8 mouse cellular contexts compared by ENCODE assay signal in genomic region chr3:129686698-129687333, GRCm38 (mm10).
DNase-seq lines count a peak whose midpoint lies in the region; ATAC-seq and TF ChIP-seq lines count a peak whose summit lies in the region.

No protein-coding gene starts in this region.

- no peaks in the 10 kb centered on the region for H3K36me3 ChIP-seq in thymus, adult 2 months (ENCODE audit: control insufficient read depth, insufficient read depth, low read length)
- H3K36me3 ChIP-seq in forebrain, embryonic 10.5 days (replicated peaks), result no peaks in the 10 kb centered on the region
- no peaks in the 10 kb centered on the region for H3K36me3 ChIP-seq in midbrain, embryonic 14.5 days (ENCODE audit: control insufficient read depth, insufficient read depth, low read length)

- no peak for TF ChIP-seq POLR2A in thymus, adult 2 months (IDR thresholded peaks at IDR 0.05; ENCODE audit: control insufficient read depth, extremely low read depth, insufficient read depth, low read length, poor library complexity)
- no peak for TF ChIP-seq POLR2A in brain, embryonic 14.5 days (IDR thresholded peaks at IDR 0.05; ENCODE audit: borderline replicate concordance, extremely low read depth, insufficient read depth, insufficient read length, poor library complexity, severe bottlenecking)

- peak; percentile 60 for DNase-seq in thymus, adult 2 months
- DNase-seq in thymus, adult 18-20 months, result no peak
- DNase-seq in brain, embryonic 14.5 days (ENCODE audit: low read depth), result peak; percentile 88
- DNase-seq in forebrain, embryonic 10.5 days (ENCODE audit: extremely low spot score, low spot score), result peak; percentile 45
- peak; percentile 54 to 55 for DNase-seq in left cerebral cortex, adult 2 months (ENCODE audit: extremely low spot score in 1 of 2, low spot score in 2 of 2)
- peak; percentile 95 for DNase-seq in midbrain, embryonic 14.5 days
- peak; percentile 64 for DNase-seq in thymus, postnatal 14 days

- no peaks in the 10 kb centered on the region for H3K27me3 ChIP-seq in thymus, adult 2 months (ENCODE audit: control insufficient read depth, insufficient read depth, low read length)
- H3K27me3 ChIP-seq in forebrain, embryonic 10.5 days (ENCODE audit: poor library complexity, severe bottlenecking), result no peaks in the 10 kb centered on the region
- H3K27me3 ChIP-seq in midbrain, embryonic 14.5 days (ENCODE audit: control insufficient read depth, insufficient read depth, low read length), result no peaks in the 10 kb centered on the region

- 67% methylated on average over 8 of the region's 8 CpGs for WGBS in thymus, adult 2 months
- 59% methylated on average over 8 of the region's 8 CpGs for WGBS in forebrain, embryonic 10.5 days
- WGBS in midbrain, embryonic 14.5 days, result 54% methylated on average over 8 of the region's 8 CpGs

- H3K9me3 ChIP-seq in forebrain, embryonic 10.5 days, result no peaks in the 10 kb centered on the region
- H3K9me3 ChIP-seq in midbrain, embryonic 14.5 days (ENCODE audit: control insufficient read depth, low read length), result no peaks in the 10 kb centered on the region

- H3K4me3 ChIP-seq in thymus, adult 2 months (ENCODE audit: control insufficient read depth, insufficient read depth, low read length), result no peak overlapping the region
- no peak overlapping the region for H3K4me3 ChIP-seq in forebrain, embryonic 10.5 days
- H3K4me3 ChIP-seq in left cerebral cortex, adult 2 months, result no peak overlapping the region
- H3K4me3 ChIP-seq in midbrain, embryonic 14.5 days (replicated peaks; ENCODE audit: low read depth, low read length), result no peak overlapping the region

- H3K9ac ChIP-seq in midbrain, embryonic 14.5 days (replicated peaks; ENCODE audit: low read length), result no peak overlapping the region

- H3K4me1 ChIP-seq in thymus, adult 2 months (replicated peaks; ENCODE audit: control insufficient read depth, insufficient read depth, low read length), result no peaks in the 10 kb centered on the region
- H3K4me1 ChIP-seq in forebrain, embryonic 10.5 days, result no peaks in the 10 kb centered on the region
- no peaks in the 10 kb centered on the region for H3K4me1 ChIP-seq in midbrain, embryonic 14.5 days (ENCODE audit: control insufficient read depth, insufficient read depth, low read length)

- intact Hi-C loops in left cerebral cortex, adult 2 months (cut with DNase I), result loop anchor here (1.0 to 10.0 kb wide), 5 partner anchors 166 to 1682 kb away; no protein-coding TSS in a partner anchor

- ATAC-seq in inflammation-experienced regulatory T-cells, adult 6 months, result peak; percentile 77
- peak; percentile 53; the same call in 1 of the 2 replicates for ATAC-seq in midbrain, embryonic 14.5 days (ENCODE audit: low FRiP score, low TSS enrichment)

- H3K4me2 ChIP-seq in midbrain, embryonic 14.5 days (ENCODE audit: low read length), result no peak overlapping the region

- no peak for TF ChIP-seq CTCF in thymus, adult 2 months (IDR thresholded peaks at IDR 0.05; ENCODE audit: borderline replicate concordance, control insufficient read depth, extremely low read depth, insufficient read depth, low read length, poor library complexity)
- peak; percentile 65; the same call in 1 of the 2 replicates for TF ChIP-seq CTCF in brain, embryonic 14.5 days (IDR thresholded peaks at IDR 0.05; ENCODE audit: borderline replicate concordance, extremely low read depth, insufficient read depth, insufficient read length)
- TF ChIP-seq CTCF in left cerebral cortex, adult 2 months (IDR thresholded peaks at IDR 0.05), result peak; percentile 84

- H3K27ac ChIP-seq in thymus, adult 2 months (ENCODE audit: control insufficient read depth, insufficient read depth, low read length), result no peak overlapping the region
- H3K27ac ChIP-seq in forebrain, embryonic 10.5 days, result no peak overlapping the region
- no peak overlapping the region for H3K27ac ChIP-seq in left cerebral cortex, adult 2 months
- H3K27ac ChIP-seq in midbrain, embryonic 14.5 days (replicated peaks; ENCODE audit: low read depth, low read length), result no peak overlapping the region

Comparison
In these comparisons a context has a peak if more than half of its experiments do, and no peak if none do; other contexts are left out.
1. DNase-seq: peak in thymus, adult 2 months (single experiment), brain, embryonic 14.5 days (single experiment), forebrain, embryonic 10.5 days (single experiment), left cerebral cortex, adult 2 months (2 of 2), midbrain, embryonic 14.5 days (single experiment) and thymus, postnatal 14 days (single experiment); none in thymus, adult 18-20 months (0 of 2).